Mouse (Mus musculus) MEL-GATA-1-ER (cell line): ENCODE measurements around the gene Pard3b.

Experiments used
- DNase-seq: peaks from one replicate; pipeline ENCODE4 v3.0.0-alpha.2; 2012; ENCODE audit warnings: low read depth; ENCODE audit errors: extremely low read depth

The Pard3b gene

GRCm38 (mm10) chr1:62081129-62081528, 442.5 kb downstream of the Pard3b start:
- DNase-seq = no peak

DNA sequence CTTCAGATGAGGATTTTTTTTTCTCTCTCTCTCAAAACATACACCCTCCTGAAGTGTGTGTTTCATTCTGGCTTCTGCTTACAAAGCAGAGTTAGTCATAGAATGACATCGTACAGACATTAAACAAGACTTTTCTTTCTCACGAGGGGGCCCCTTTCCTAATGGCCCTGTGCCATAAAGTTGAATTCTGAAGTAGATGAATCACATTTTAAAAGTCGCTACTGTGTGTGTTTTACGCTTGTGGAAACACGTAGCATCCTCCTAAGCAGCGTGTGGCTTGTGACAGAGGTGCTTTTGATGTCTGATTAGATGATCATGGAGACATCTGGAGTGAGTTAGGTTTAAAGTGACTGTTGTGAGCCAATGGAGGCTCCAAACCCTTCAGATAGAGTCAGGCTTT, 447.4 kb downstream of the Pard3b start:
- DNase-seq = no peak

- DNase-seq = no peak
Observed at GRCm38 (mm10) chr1:62087464-62087863, 448.8 kb downstream of the Pard3b start.

DNA sequence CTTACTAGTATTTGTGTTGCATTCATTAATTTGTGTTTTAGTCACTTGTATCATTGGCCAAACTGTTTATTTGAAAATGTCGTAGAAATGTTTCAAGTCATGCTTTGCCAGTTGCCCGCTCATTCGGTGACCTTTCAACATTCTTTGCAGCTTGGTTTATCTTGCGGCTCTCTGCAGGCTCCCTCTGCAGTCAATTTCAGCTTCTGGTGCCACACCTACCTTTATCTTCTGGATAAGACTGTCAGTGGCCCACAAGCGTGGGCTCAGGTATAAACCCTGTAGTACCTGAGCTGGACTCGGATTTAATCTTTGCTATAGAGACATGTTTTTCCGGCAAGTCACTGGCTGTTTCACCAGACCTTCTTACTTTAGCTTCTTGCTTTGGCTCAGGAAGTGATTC, 456.3 kb downstream of the Pard3b start:
- no peak for DNase-seq

DNA sequence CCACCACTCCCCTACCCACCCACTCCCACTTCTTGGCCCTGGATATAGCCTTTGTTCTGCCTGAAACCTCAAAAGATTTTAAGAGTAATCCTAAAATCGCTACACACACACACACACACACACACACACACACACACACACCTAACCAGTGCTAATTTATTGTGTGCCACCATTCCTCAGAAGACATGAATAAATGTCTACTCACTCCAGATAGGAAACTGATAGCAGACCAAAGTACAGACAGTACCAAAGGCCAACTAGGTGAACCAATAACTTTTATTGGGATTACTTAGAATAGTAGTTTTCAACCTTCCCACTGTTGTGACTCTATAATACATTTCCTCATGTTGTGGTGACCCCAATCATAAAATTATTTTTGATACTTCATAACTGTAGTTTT, 483.8 kb downstream of the Pard3b start:
- DNase-seq = no peak

- no peak for DNase-seq
Observed at GRCm38 (mm10) chr1:62129186-62129585, 490.6 kb downstream of the Pard3b start.

GRCm38 (mm10) chr1:62148134-62148533, 509.5 kb downstream of the Pard3b start:
- DNase-seq = no peak

DNA sequence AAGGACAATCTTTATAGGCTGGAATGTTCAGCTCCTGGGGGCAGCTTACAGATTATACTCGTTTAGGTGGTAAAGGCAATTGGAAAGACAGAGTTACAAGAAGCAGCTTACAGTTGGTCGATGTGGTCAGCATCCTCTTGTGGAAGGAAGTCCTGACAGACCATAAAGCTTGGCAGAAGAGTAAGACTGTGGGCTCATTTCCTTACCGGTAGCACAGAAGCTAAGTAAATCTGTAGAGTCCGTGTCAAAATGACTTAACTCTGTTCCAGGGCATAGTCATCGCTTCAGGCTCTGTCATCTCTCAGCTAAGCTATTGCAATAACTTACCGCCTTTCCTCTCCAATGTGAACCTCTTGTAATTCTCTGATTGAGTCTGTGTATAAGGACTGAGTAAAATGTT, 510.2 kb downstream of the Pard3b start:
- DNase-seq = no peak

DNA sequence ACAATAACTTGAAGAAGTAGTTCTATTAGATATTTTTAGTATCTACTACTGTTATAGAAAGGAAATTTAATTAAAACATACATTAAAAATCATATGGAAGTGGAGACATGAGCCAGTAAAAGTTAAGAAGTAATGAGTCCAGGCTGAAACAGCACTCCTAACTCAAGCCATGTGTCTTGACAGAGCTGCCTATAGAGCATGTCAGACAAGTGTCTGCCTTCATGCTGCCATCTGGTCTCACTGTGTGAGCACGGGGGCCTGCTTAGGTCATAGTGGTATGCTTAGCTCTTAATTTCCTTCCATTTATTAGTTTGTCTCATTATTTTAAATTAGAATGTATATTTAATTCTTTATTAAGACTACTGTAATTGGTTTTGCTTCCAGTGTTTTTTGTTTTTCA, 517.3 kb downstream of the Pard3b start:
- DNase-seq = no peak

DNA sequence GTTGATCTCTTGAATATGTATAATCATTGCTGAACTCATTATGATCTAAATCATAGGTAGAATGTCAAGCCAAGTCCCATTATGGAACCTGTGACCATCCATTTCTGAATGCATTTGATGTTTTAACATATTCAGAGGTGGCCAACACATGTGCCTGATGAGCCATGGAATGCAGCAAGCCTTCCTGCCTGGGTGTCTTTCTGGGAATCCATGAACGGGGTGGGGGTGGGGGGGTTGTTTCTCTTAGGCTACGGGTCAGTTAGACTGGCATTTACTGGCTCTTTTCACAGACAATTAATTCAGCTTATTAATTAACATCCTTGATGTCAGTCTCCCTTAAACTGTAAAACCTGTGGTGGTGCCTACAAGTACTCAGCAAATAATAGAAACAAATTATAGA, 521.0 kb downstream of the Pard3b start:
- no peak for DNase-seq

- no peak for DNase-seq
Observed at GRCm38 (mm10) chr1:62175013-62175640, 536.5 kb downstream of the Pard3b start.

GRCm38 (mm10) chr1:62181638-62182037, 543.0 kb downstream of the Pard3b start:
- DNase-seq = no peak

DNA sequence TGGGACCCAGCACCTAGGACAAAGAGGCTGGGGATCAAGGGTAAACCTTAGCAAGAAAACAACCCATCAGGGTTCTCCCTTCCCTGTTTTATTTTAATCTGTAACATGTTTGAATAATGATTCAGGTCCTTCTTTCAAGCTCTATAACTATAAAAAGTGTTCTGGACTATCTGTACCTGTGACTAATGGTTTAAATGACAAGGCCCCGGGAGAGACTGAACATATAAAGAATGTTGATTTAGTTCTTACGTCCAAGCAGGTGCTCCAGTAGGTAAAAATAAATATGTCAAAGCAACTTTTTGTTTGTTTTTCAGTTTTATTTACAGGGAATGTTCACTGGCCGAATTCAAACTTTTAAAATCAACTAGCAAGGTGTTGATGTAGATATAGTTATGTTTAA, 544.0 kb downstream of the Pard3b start:
- DNase-seq = no peak

DNA sequence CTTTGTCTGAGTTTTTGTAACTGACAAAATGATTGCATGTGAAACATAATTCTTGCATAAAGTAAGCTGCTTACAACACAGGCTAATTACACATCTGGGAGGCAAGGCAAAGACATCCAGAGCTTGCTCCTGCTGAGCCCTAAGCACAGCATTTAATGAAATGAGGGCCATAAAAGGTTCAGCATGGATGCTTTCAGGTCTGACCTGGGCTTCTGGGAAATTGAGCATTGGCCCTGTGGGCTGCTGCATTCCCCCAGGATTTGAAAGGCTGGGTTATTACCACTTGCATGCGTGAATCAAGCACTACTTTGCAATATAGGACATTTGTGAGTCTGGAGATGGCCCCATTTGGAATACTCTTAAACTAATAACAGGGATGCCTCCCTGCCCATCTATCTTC, 552.2 kb downstream of the Pard3b start:
- no peak for DNase-seq

GRCm38 (mm10) chr1:62197515-62197914, 558.9 kb downstream of the Pard3b start:
- DNase-seq = no peak

- DNase-seq = no peak
Observed at GRCm38 (mm10) chr1:62200919-62201318, 562.3 kb downstream of the Pard3b start.

GRCm38 (mm10) chr1:62201686-62202257, 563.1 kb downstream of the Pard3b start:
- no peak for DNase-seq

GRCm38 (mm10) chr1:62213285-62213684, 574.7 kb downstream of the Pard3b start:
- DNase-seq = no peak

GRCm38 (mm10) chr1:62215842-62216241, 577.2 kb downstream of the Pard3b start:
- no peak for DNase-seq

DNA sequence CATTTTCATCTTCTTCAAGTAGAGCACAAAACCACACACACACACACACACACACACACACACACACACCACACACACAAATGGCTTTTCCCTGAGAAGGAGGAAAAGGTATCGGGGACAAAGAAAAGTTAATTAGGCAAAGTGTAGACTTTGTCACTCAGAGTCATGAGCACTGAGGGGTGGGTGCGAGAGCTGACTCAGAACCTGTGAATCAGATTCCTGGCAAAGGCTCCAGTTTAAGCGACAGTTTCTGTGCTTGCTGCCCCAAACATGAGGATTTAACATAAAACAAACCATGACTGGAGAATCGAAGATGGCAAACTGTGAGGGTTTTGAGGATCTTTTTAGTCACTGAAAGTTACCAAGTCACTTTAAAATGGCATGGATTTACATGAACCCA, 577.9 kb downstream of the Pard3b start:
- DNase-seq = no peak

- DNase-seq = no peak
Observed at GRCm38 (mm10) chr1:62229129-62229528, 590.5 kb downstream of the Pard3b start.

DNA sequence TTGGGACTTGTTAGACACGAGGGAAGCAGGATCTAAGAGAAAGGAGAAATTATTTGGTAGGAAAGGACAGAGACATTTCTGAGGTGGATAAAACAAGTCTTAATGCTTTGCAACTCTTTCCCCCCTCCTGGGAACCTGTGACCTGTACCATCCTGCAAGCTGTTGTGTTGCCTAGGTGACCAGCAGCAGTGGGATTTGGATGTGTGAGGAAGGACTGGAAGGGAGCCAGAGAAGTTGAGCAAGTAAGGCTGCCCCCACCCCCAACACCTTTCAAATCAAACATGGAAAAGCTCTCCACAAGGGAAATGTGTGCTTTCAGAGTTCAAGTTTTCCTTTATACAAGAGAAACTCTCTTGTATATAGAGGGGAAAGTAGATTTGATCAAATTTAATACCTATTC, 595.4 kb downstream of the Pard3b start:
- no peak for DNase-seq

- no peak for DNase-seq
Observed at GRCm38 (mm10) chr1:62235121-62235520, 596.5 kb downstream of the Pard3b start.
